Mouse (Mus musculus) forebrain, embryonic 16.5 days (tissue): ENCODE results near the gene Stk39. TPM values are rescaled to one million over a fixed set of nuclear protein-coding genes. Genes with fewer than 3 reads are reported as not detected.

ENCODE experiments used
- ATAC-seq: fragments of 200-750 bp; cut with Nextera tagmentation; 2 replicates; pipeline ENCODE4 v1.8.0; 2017; ENCODE audit warnings: mild to moderate bottlenecking, moderate library complexity
- H3K27ac ChIP-seq: fragments of 300-500 bp; sonication (generic); 2 replicates; pipeline ENCODE4 v1.5.1; 2014; ENCODE audit warnings: low read length, control low read depth
- H3K27me3 ChIP-seq: fragments of 300-500 bp; sonication (generic); replicated peaks from 2 replicates; pipeline ENCODE4 v1.6.1; 2014; ENCODE audit warnings: low read length; ENCODE audit not compliant: control insufficient read depth, insufficient read depth
- H3K36me3 ChIP-seq: fragments of 300-500 bp; sonication (generic); 2 replicates; pipeline ENCODE4 v1.6.1; 2014; ENCODE audit not compliant: control insufficient read depth, insufficient read depth
- H3K4me1 ChIP-seq: fragments of 300-500 bp; sonication (generic); replicated peaks from 2 replicates; pipeline ENCODE4 v1.6.1; 2014; ENCODE audit warnings: low read length; ENCODE audit not compliant: control insufficient read depth, insufficient read depth
- H3K4me2 ChIP-seq: fragments of 300-500 bp; sonication (generic); 2 replicates; pipeline ENCODE4 v1.6.1; 2014; ENCODE audit warnings: mild to moderate bottlenecking, low read length, control low read depth
- H3K4me3 ChIP-seq: fragments of 300-500 bp; sonication (generic); replicated peaks from 2 replicates; pipeline ENCODE4 v1.5.1; 2014; ENCODE audit warnings: mild to moderate bottlenecking, low read length, control low read depth
- H3K9ac ChIP-seq: fragments of 300-500 bp; sonication (generic); replicated peaks from 2 replicates; pipeline ENCODE4 v1.6.1; 2014; ENCODE audit warnings: low read depth, low read length, control low read depth
- H3K9me3 ChIP-seq: fragments of 300-500 bp; sonication (generic); 2 replicates; pipeline ENCODE4 v1.6.1; 2016; ENCODE audit warnings: low read length; ENCODE audit not compliant: control insufficient read depth
- WGBS: fragments of 180-500 bp; shearing (Covaris S2); extraction: QIAGEN DNeasy Blood & Tissue Kit; methylation state at CpG from one replicate; pipeline ENCODE4 v1.1.7; 2014; 5-methylcytosine and 5-hydroxymethylcytosine counted together
- polyA plus RNA-seq: library from polyadenylated mRNA; unstranded; fragments of >200 nt; fragmentation: Nextera tagmentation; extraction: Ambion mirVana; gene quantifications from 2 replicates; pipeline ENCODE4 v1.2.1, GENCODE M21; 2015

Gene Stk39
- polyA plus RNA-seq, 1 experiment from 2014 or later, result 18.3 TPM

GRCm38 (mm10) chr2:68320670-68321069 lies 151.4 kb downstream of the Stk39 start:
- 3% methylated on average over 10 of the region's 10 CpGs for WGBS
- peaks cover 21% of the 10 kb centered on the region for H3K4me1 ChIP-seq

GRCm38 (mm10) chr2:68318452-68318851 lies 153.6 kb downstream of the Stk39 start:
- Histone ChIP-seq H3K4me3 (no peak overlapping the region), H3K4me2 (no peak overlapping the region), H3K9ac (no peak overlapping the region), H3K36me3 (no peaks in the 10 kb centered on the region), H3K27ac (no peak overlapping the region), H3K27me3 (no peaks in the 10 kb centered on the region), H3K4me1 (peaks cover 21% of the 10 kb centered on the region), H3K9me3 (no peaks in the 10 kb centered on the region)
- peak; percentile 54 for ATAC-seq
- WGBS, result 40% methylated on average over 5 of the region's 5 CpGs

More at GRCm38 (mm10) chr2:68320670-68321069, 151.4 kb downstream of the Stk39 start:
- peak overlapping the region; percentile 38 for H3K4me2 ChIP-seq
- peak overlapping the region; percentile 66 for H3K27ac ChIP-seq
- peak; percentile 81 for ATAC-seq
- peak overlapping the region; percentile 5; the same call in 1 of the 2 replicates for H3K9ac ChIP-seq
- H3K4me3 ChIP-seq, result 0 out of 2 replicates have a peak overlapping the region, but pooled peaks have one; percentile 6
- H3K9me3 ChIP-seq, result no peaks in the 10 kb centered on the region
- H3K36me3 ChIP-seq, result no peaks in the 10 kb centered on the region
- no peaks in the 10 kb centered on the region for H3K27me3 ChIP-seq

GRCm38 (mm10) chr2:68317895-68318294 lies 154.2 kb downstream of the Stk39 start:
- H3K9me3 ChIP-seq, result no peaks in the 10 kb centered on the region
- WGBS, result 78% methylated on average over 9 of the region's 9 CpGs

GRCm38 (mm10) chr2:68317452-68317851 lies 154.6 kb downstream of the Stk39 start:
- Histone ChIP-seq H3K27me3 (no peaks in the 10 kb centered on the region), H3K9ac (no peak overlapping the region), H3K9me3 (no peaks in the 10 kb centered on the region), H3K36me3 (no peaks in the 10 kb centered on the region), H3K4me3 (no peak overlapping the region), H3K4me2 (no peak overlapping the region), H3K27ac (no peak overlapping the region), H3K4me1 (peaks cover 21% of the 10 kb centered on the region)
- WGBS, result 35% methylated on average over 2 of the region's 2 CpGs
- no peak for ATAC-seq

More at GRCm38 (mm10) chr2:68317895-68318294, 154.2 kb downstream of the Stk39 start:
- Histone ChIP-seq H3K4me3 (no peak overlapping the region), H3K4me1 (peaks cover 21% of the 10 kb centered on the region), H3K27ac (no peak overlapping the region), H3K4me2 (no peak overlapping the region), H3K9ac (no peak overlapping the region), H3K27me3 (no peaks in the 10 kb centered on the region), H3K36me3 (no peaks in the 10 kb centered on the region)
- ATAC-seq, result no peak

- H3K4me3 ChIP-seq, result no peak overlapping the region
- no peak overlapping the region for H3K9ac ChIP-seq
- no peaks in the 10 kb centered on the region for H3K9me3 ChIP-seq
- 0 out of 2 replicates have a peak, but pooled peaks have one; percentile 27 for ATAC-seq
- 64% methylated on average over 11 of the region's 11 CpGs for WGBS
- peaks cover 10% of the 10 kb centered on the region for H3K4me1 ChIP-seq
- H3K36me3 ChIP-seq, result no peaks in the 10 kb centered on the region
- no peak overlapping the region for H3K27ac ChIP-seq
- no peak overlapping the region for H3K4me2 ChIP-seq
- no peaks in the 10 kb centered on the region for H3K27me3 ChIP-seq
These were observed 156.8 kb downstream of the Stk39 start for GRCm38 (mm10) chr2:68315258-68315657.

GRCm38 (mm10) chr2:68310121-68310520 lies 161.9 kb downstream of the Stk39 start:
- 84% methylated on average over 3 of the region's 3 CpGs for WGBS
- H3K36me3 ChIP-seq, result no peaks in the 10 kb centered on the region; the same call in 1 of the 2 replicates
- H3K9ac ChIP-seq, result no peak overlapping the region
- no peak for ATAC-seq
- H3K27me3 ChIP-seq, result no peaks in the 10 kb centered on the region
- H3K4me2 ChIP-seq, result no peak overlapping the region
- no peak overlapping the region for H3K27ac ChIP-seq
- H3K9me3 ChIP-seq, result no peaks in the 10 kb centered on the region
- no peaks in the 10 kb centered on the region for H3K4me1 ChIP-seq
- no peak overlapping the region for H3K4me3 ChIP-seq

- 42% methylated on average over 4 of the region's 4 CpGs for WGBS
These were observed 165.5 kb downstream of the Stk39 start for GRCm38 (mm10) chr2:68306519-68306918.

GRCm38 (mm10) chr2:68304771-68305460 lies 167.2 kb downstream of the Stk39 start:
- H3K27ac ChIP-seq, result no peak overlapping the region
- no peak overlapping the region for H3K4me3 ChIP-seq
- H3K9me3 ChIP-seq, result no peaks in the 10 kb centered on the region
- peaks cover 8% of the 10 kb centered on the region for H3K4me1 ChIP-seq
- H3K27me3 ChIP-seq, result no peaks in the 10 kb centered on the region
- H3K4me2 ChIP-seq, result no peak overlapping the region
- H3K36me3 ChIP-seq, result no peaks in the 10 kb centered on the region; the same call in 1 of the 2 replicates
- WGBS, result 89% methylated on average over 6 of the region's 6 CpGs
- no peak for ATAC-seq
- no peak overlapping the region for H3K9ac ChIP-seq

More at GRCm38 (mm10) chr2:68306519-68306918, 165.5 kb downstream of the Stk39 start:
- Histone ChIP-seq H3K4me2 (no peak overlapping the region), H3K27me3 (no peaks in the 10 kb centered on the region), H3K4me3 (no peak overlapping the region), H3K9me3 (no peaks in the 10 kb centered on the region), H3K27ac (no peak overlapping the region), H3K4me1 (peaks cover 8% of the 10 kb centered on the region), H3K9ac (no peak overlapping the region), H3K36me3 (no peaks in the 10 kb centered on the region; the same call in 1 of the 2 replicates)
- no peak for ATAC-seq

GRCm38 (mm10) chr2:68301811-68302542 lies 170.1 kb downstream of the Stk39 start:
- ATAC-seq, result peak; percentile 75
- no peak overlapping the region for H3K4me3 ChIP-seq
- no peaks in the 10 kb centered on the region; the same call in 1 of the 2 replicates for H3K36me3 ChIP-seq
- peaks cover 8% of the 10 kb centered on the region for H3K4me1 ChIP-seq
- H3K27ac ChIP-seq, result no peak overlapping the region
- WGBS, result 9% methylated on average over 4 of the region's 4 CpGs
- H3K9me3 ChIP-seq, result no peaks in the 10 kb centered on the region
- H3K27me3 ChIP-seq, result no peaks in the 10 kb centered on the region
- H3K4me2 ChIP-seq, result no peak overlapping the region
- H3K9ac ChIP-seq, result no peak overlapping the region
